Mouse (Mus musculus): ENCODE results near the gene Ankrd34a.

DNA sequence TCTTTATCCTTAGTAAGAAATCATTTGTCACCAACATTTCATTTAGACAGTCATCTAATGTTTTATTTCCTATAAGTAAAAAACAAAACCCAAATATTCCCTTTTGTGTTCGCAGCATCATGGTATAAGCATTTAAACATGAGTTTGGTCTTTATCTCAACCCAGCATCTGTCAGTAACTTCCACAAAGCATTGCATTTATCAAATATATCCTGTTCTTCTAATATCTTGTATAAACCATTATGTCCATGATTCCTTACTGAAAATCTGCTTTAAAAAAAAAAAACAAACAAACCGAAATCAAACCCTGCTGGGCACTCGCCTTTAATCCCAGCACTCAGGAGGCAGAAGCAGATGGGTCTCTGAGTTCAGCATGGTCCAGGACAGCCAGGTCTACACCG is 10.2 kb downstream of the Ankrd34a start:
- no peak for TF ChIP-seq CTCF (IDR thresholded peaks at IDR 0.05; ENCODE audit: control insufficient read depth, insufficient read depth, insufficient read length)
- no peak for TF ChIP-seq USF1 (IDR thresholded peaks at IDR 0.05; ENCODE audit: low read depth)
- no peak for TF ChIP-seq MAX (IDR thresholded peaks at IDR 0.05)
- TF ChIP-seq CEBPB (IDR thresholded peaks at IDR 0.05; ENCODE audit: low read depth), result no peak
- no peak for TF ChIP-seq MYOD1 (IDR thresholded peaks at IDR 0.05; ENCODE audit: control insufficient read depth, insufficient read length, low read depth)
- no peak for TF ChIP-seq MYOG (IDR thresholded peaks at IDR 0.05; ENCODE audit: control insufficient read depth, extremely low read depth, insufficient read length)
- TF ChIP-seq FOSL1 (IDR thresholded peaks at IDR 0.05; ENCODE audit: insufficient read depth, low read length, poor library complexity, severe bottlenecking), result no peak

Data from C2C12 (cell line).